Mouse (Mus musculus): ENCODE measurements around the gene E130114P18Rik. TPM values are rescaled to one million over a fixed set of nuclear protein-coding genes. Genes with fewer than 3 reads are reported as not detected.

The E130114P18Rik gene
- total RNA-seq, 1 experiment from 2014 or later = not detected

GRCm38 (mm10) chr4:97589790-97590189 lies 188.1 kb downstream of the E130114P18Rik start:
- ATAC-seq (ENCODE audit: extremely low read depth, insufficient number of reproducible peaks, low FRiP score, poor library complexity, severe bottlenecking) = no peak

GRCm38 (mm10) chr4:97587412-97588010 lies 190.4 kb downstream of the E130114P18Rik start:
- ATAC-seq (ENCODE audit: extremely low read depth, insufficient number of reproducible peaks, low FRiP score, poor library complexity, severe bottlenecking) = no peak

- ATAC-seq (ENCODE audit: extremely low read depth, insufficient number of reproducible peaks, low FRiP score, poor library complexity, severe bottlenecking) = no peak
Observed at GRCm38 (mm10) chr4:97585170-97585569, 192.7 kb downstream of the E130114P18Rik start.

- no peak for ATAC-seq (ENCODE audit: extremely low read depth, insufficient number of reproducible peaks, low FRiP score, poor library complexity, severe bottlenecking)
Observed at GRCm38 (mm10) chr4:97584445-97585130, 193.3 kb downstream of the E130114P18Rik start.

- ATAC-seq (ENCODE audit: extremely low read depth, insufficient number of reproducible peaks, low FRiP score, poor library complexity, severe bottlenecking) = no peak
Observed at GRCm38 (mm10) chr4:97582796-97583430, 195.0 kb downstream of the E130114P18Rik start.

- ATAC-seq (ENCODE audit: extremely low read depth, insufficient number of reproducible peaks, low FRiP score, poor library complexity, severe bottlenecking) = no peak
Observed at GRCm38 (mm10) chr4:97582064-97582415, 195.8 kb downstream of the E130114P18Rik start.

- no peak for ATAC-seq (ENCODE audit: extremely low read depth, insufficient number of reproducible peaks, low FRiP score, poor library complexity, severe bottlenecking)
Observed at GRCm38 (mm10) chr4:97581314-97582063, 196.4 kb downstream of the E130114P18Rik start.

GRCm38 (mm10) chr4:97580906-97581305 lies 197.0 kb downstream of the E130114P18Rik start:
- ATAC-seq (ENCODE audit: extremely low read depth, insufficient number of reproducible peaks, low FRiP score, poor library complexity, severe bottlenecking) = no peak

GRCm38 (mm10) chr4:97578571-97579165 lies 199.2 kb downstream of the E130114P18Rik start:
- ATAC-seq (ENCODE audit: extremely low read depth, insufficient number of reproducible peaks, low FRiP score, poor library complexity, severe bottlenecking) = no peak

GRCm38 (mm10) chr4:97577431-97577830 lies 200.4 kb downstream of the E130114P18Rik start:
- no peak for ATAC-seq (ENCODE audit: extremely low read depth, insufficient number of reproducible peaks, low FRiP score, poor library complexity, severe bottlenecking)

- no peak for ATAC-seq (ENCODE audit: extremely low read depth, insufficient number of reproducible peaks, low FRiP score, poor library complexity, severe bottlenecking)
Observed at GRCm38 (mm10) chr4:97575447-97575846, 202.4 kb downstream of the E130114P18Rik start.

GRCm38 (mm10) chr4:97569320-97569719 lies 208.6 kb downstream of the E130114P18Rik start:
- ATAC-seq (ENCODE audit: extremely low read depth, insufficient number of reproducible peaks, low FRiP score, poor library complexity, severe bottlenecking) = no peak

- peak; percentile 53 for ATAC-seq (ENCODE audit: extremely low read depth, insufficient number of reproducible peaks, low FRiP score, poor library complexity, severe bottlenecking)
Observed at GRCm38 (mm10) chr4:97564656-97565055, 213.2 kb downstream of the E130114P18Rik start.

GRCm38 (mm10) chr4:97564199-97564598 lies 213.7 kb downstream of the E130114P18Rik start:
- no peak for ATAC-seq (ENCODE audit: extremely low read depth, insufficient number of reproducible peaks, low FRiP score, poor library complexity, severe bottlenecking)

GRCm38 (mm10) chr4:97557585-97557984 lies 220.3 kb downstream of the E130114P18Rik start:
- no peak for ATAC-seq (ENCODE audit: extremely low read depth, insufficient number of reproducible peaks, low FRiP score, poor library complexity, severe bottlenecking)

- no peak for ATAC-seq (ENCODE audit: extremely low read depth, insufficient number of reproducible peaks, low FRiP score, poor library complexity, severe bottlenecking)
Observed at GRCm38 (mm10) chr4:97544016-97544415, 233.9 kb downstream of the E130114P18Rik start.

- ATAC-seq (ENCODE audit: extremely low read depth, insufficient number of reproducible peaks, low FRiP score, poor library complexity, severe bottlenecking) = no peak
Observed at GRCm38 (mm10) chr4:97532072-97532471, 245.8 kb downstream of the E130114P18Rik start.

- no peak for ATAC-seq (ENCODE audit: extremely low read depth, insufficient number of reproducible peaks, low FRiP score, poor library complexity, severe bottlenecking)
Observed at GRCm38 (mm10) chr4:97528517-97528916, 249.4 kb downstream of the E130114P18Rik start.
